Mouse (Mus musculus): Measurements from ENCODE around the gene Dazap2. TPM values are rescaled to one million over a fixed set of nuclear protein-coding genes. Genes with fewer than 3 reads are reported as not detected.
A peak's percentile ranks its signal among the peaks of the same experiment; 100 is the strongest.

Gene Dazap2
- polyA plus RNA-seq, 1 experiment: 1,115 TPM

- TF ChIP-seq CTCF (IDR thresholded peaks at IDR 0.05; ENCODE audit: borderline replicate concordance, control insufficient read depth, extremely low read depth, insufficient read depth, low read length, poor library complexity) (no peak), POLR2A (IDR thresholded peaks at IDR 0.05; ENCODE audit: control insufficient read depth, extremely low read depth, insufficient read depth, low read length, poor library complexity) (no peak)
These were observed 36.5 kb downstream of the Dazap2 start for GRCm38 (mm10) chr15:100651610-100652009.

GRCm38 (mm10) chr15:100654271-100654670 lies 39.1 kb downstream of the Dazap2 start:
- Histone ChIP-seq H3K27me3 (ENCODE audit: control insufficient read depth, insufficient read depth, low read length) (no peaks in the 10 kb centered on the region), H3K36me3 (ENCODE audit: control insufficient read depth, insufficient read depth, low read length) (peaks cover 85% of the 10 kb centered on the region), H3K4me3 (ENCODE audit: control insufficient read depth, insufficient read depth, low read length) (no peak overlapping the region), H3K4me1 (replicated peaks; ENCODE audit: control insufficient read depth, insufficient read depth, low read length) (no peaks in the 10 kb centered on the region), H3K27ac (ENCODE audit: control insufficient read depth, insufficient read depth, low read length) (no peak overlapping the region)
- no peak for DNase-seq
- WGBS: 95% methylated on average over 1 of the region's 1 CpGs
- TF ChIP-seq CTCF (IDR thresholded peaks at IDR 0.05; ENCODE audit: borderline replicate concordance, control insufficient read depth, extremely low read depth, insufficient read depth, low read length, poor library complexity): no peak
- no peak for TF ChIP-seq POLR2A (IDR thresholded peaks at IDR 0.05; ENCODE audit: control insufficient read depth, extremely low read depth, insufficient read depth, low read length, poor library complexity)

More at GRCm38 (mm10) chr15:100651610-100652009, 36.5 kb downstream of the Dazap2 start:
- no peak for DNase-seq
- H3K4me3 ChIP-seq (ENCODE audit: control insufficient read depth, insufficient read depth, low read length): no peak overlapping the region
- no peaks in the 10 kb centered on the region for H3K27me3 ChIP-seq (ENCODE audit: control insufficient read depth, insufficient read depth, low read length)
- H3K36me3 ChIP-seq (ENCODE audit: control insufficient read depth, insufficient read depth, low read length): peaks cover 70% of the 10 kb centered on the region
- WGBS: 93% methylated on average over 9 of the region's 9 CpGs
- H3K27ac ChIP-seq (ENCODE audit: control insufficient read depth, insufficient read depth, low read length): no peak overlapping the region
- H3K4me1 ChIP-seq (replicated peaks; ENCODE audit: control insufficient read depth, insufficient read depth, low read length): no peaks in the 10 kb centered on the region

- WGBS: 97% methylated on average over 5 of the region's 5 CpGs
- H3K27me3 ChIP-seq (ENCODE audit: control insufficient read depth, insufficient read depth, low read length): no peaks in the 10 kb centered on the region
- no peak overlapping the region for H3K4me3 ChIP-seq (ENCODE audit: control insufficient read depth, insufficient read depth, low read length)
- TF ChIP-seq CTCF (IDR thresholded peaks at IDR 0.05; ENCODE audit: borderline replicate concordance, control insufficient read depth, extremely low read depth, insufficient read depth, low read length, poor library complexity) (no peak), POLR2A (IDR thresholded peaks at IDR 0.05; ENCODE audit: control insufficient read depth, extremely low read depth, insufficient read depth, low read length, poor library complexity) (no peak)
- H3K27ac ChIP-seq (ENCODE audit: control insufficient read depth, insufficient read depth, low read length): no peak overlapping the region
- no peak for DNase-seq
- peaks cover 82% of the 10 kb centered on the region for H3K36me3 ChIP-seq (ENCODE audit: control insufficient read depth, insufficient read depth, low read length)
- no peaks in the 10 kb centered on the region for H3K4me1 ChIP-seq (replicated peaks; ENCODE audit: control insufficient read depth, insufficient read depth, low read length)
These were observed 40.1 kb downstream of the Dazap2 start for GRCm38 (mm10) chr15:100655201-100655600.

- Histone ChIP-seq H3K36me3 (ENCODE audit: control insufficient read depth, insufficient read depth, low read length) (peaks cover 56% of the 10 kb centered on the region), H3K27ac (ENCODE audit: control insufficient read depth, insufficient read depth, low read length) (no peak overlapping the region), H3K27me3 (ENCODE audit: control insufficient read depth, insufficient read depth, low read length) (no peaks in the 10 kb centered on the region), H3K4me3 (ENCODE audit: control insufficient read depth, insufficient read depth, low read length) (no peak overlapping the region), H3K4me1 (replicated peaks; ENCODE audit: control insufficient read depth, insufficient read depth, low read length) (peaks cover 12% of the 10 kb centered on the region)
- WGBS: 93% methylated on average over 9 of the region's 9 CpGs
- no peak for DNase-seq
- TF ChIP-seq CTCF (IDR thresholded peaks at IDR 0.05; ENCODE audit: borderline replicate concordance, control insufficient read depth, extremely low read depth, insufficient read depth, low read length, poor library complexity): no peak
- no peak for TF ChIP-seq POLR2A (IDR thresholded peaks at IDR 0.05; ENCODE audit: control insufficient read depth, extremely low read depth, insufficient read depth, low read length, poor library complexity)
These were observed 45.2 kb downstream of the Dazap2 start for GRCm38 (mm10) chr15:100660306-100660705.

GRCm38 (mm10) chr15:100660805-100661204 lies 45.7 kb downstream of the Dazap2 start:
- Histone ChIP-seq H3K27ac (ENCODE audit: control insufficient read depth, insufficient read depth, low read length) (no peak overlapping the region), H3K4me3 (ENCODE audit: control insufficient read depth, insufficient read depth, low read length) (no peak overlapping the region), H3K4me1 (replicated peaks; ENCODE audit: control insufficient read depth, insufficient read depth, low read length) (peaks cover 16% of the 10 kb centered on the region), H3K36me3 (ENCODE audit: control insufficient read depth, insufficient read depth, low read length) (peaks cover 54% of the 10 kb centered on the region), H3K27me3 (ENCODE audit: control insufficient read depth, insufficient read depth, low read length) (no peaks in the 10 kb centered on the region)
- TF ChIP-seq POLR2A (IDR thresholded peaks at IDR 0.05; ENCODE audit: control insufficient read depth, extremely low read depth, insufficient read depth, low read length, poor library complexity) (no peak), CTCF (IDR thresholded peaks at IDR 0.05; ENCODE audit: borderline replicate concordance, control insufficient read depth, extremely low read depth, insufficient read depth, low read length, poor library complexity) (no peak)
- no peak for DNase-seq
- 98% methylated on average over 5 of the region's 5 CpGs for WGBS

GRCm38 (mm10) chr15:100664813-100665274 lies 49.7 kb downstream of the Dazap2 start:
- Histone ChIP-seq H3K27ac (ENCODE audit: control insufficient read depth, insufficient read depth, low read length) (peak overlapping the region; percentile 69), H3K36me3 (ENCODE audit: control insufficient read depth, insufficient read depth, low read length) (peaks cover 15% of the 10 kb centered on the region), H3K4me1 (replicated peaks; ENCODE audit: control insufficient read depth, insufficient read depth, low read length) (peaks cover 37% of the 10 kb centered on the region), H3K4me3 (ENCODE audit: control insufficient read depth, insufficient read depth, low read length) (no peak overlapping the region), H3K27me3 (ENCODE audit: control insufficient read depth, insufficient read depth, low read length) (no peaks in the 10 kb centered on the region)
- peak; percentile 74 for DNase-seq
- 15% methylated on average over 9 of the region's 9 CpGs for WGBS
- TF ChIP-seq POLR2A (IDR thresholded peaks at IDR 0.05; ENCODE audit: control insufficient read depth, extremely low read depth, insufficient read depth, low read length, poor library complexity): no peak
- TF ChIP-seq CTCF (IDR thresholded peaks at IDR 0.05; ENCODE audit: borderline replicate concordance, control insufficient read depth, extremely low read depth, insufficient read depth, low read length, poor library complexity): no peak
